Mouse (Mus musculus): ENCODE measurements at regions not wholly inside any gene's neighbourhood (a gene's known extent, or its start where the extent isn't known, plus 50 kb on each side); places are given as distances from the start of the nearest gene placed in this dataset.

- dilution Hi-C loops (cut with MboI; ENCODE audit: extremely low pct_ligation_motif_present, extremely low pct_unique_long_range_greater_than_20kb, low sequenced_read_pairs), result no loop called here
- Histone ChIP-seq H3K9me3 (replicated peaks; ENCODE audit: low read length) (no peaks in the 10 kb centered on the region), H3K4me3 (replicated peaks in 1 of 3; ENCODE audit: low read depth in 2 of 3, low read length in 2 of 3, poor library complexity in 1 of 3) (no peak overlapping the region), H3K4me2 (ENCODE audit: insufficient read depth, low read depth, poor library complexity, severe bottlenecking) (no peak overlapping the region), H3K36me3 (replicated peaks in 1 of 2; ENCODE audit: control insufficient read depth in 1 of 2, insufficient read depth in 1 of 2, low read length in 1 of 2) (peaks cover 0 to 3% of the 10 kb centered on the region in 2 experiments), H3K4me1 (ENCODE audit: control insufficient read depth in 1 of 2, insufficient read depth in 2 of 2) (peaks cover 18 to 72% of the 10 kb centered on the region in 2 experiments), H3K27ac (ENCODE audit: insufficient read depth, low read depth) (peak overlapping the region; percentile 55), H3K27me3 (replicated peaks) (no peaks in the 10 kb centered on the region), H3K9ac (ENCODE audit: insufficient read depth, low read depth) (no peak overlapping the region), H3K79me2 (replicated peaks; ENCODE audit: control insufficient read depth, extremely low read depth, insufficient read depth, poor library complexity, severe bottlenecking) (no peaks in the 10 kb centered on the region)
- no peak for DNase-seq (ENCODE audit: extremely low read depth)
- TF ChIP-seq E2F4 (IDR thresholded peaks at IDR 0.05; ENCODE audit: insufficient replicate concordance, low read depth, low read length) (no peak), MYC (IDR thresholded peaks at IDR 0.05; ENCODE audit: low read depth, low read length) (0 out of 2 replicates have a peak, but pooled peaks have one; percentile 6), ZKSCAN1 (IDR thresholded peaks at IDR 0.05; ENCODE audit: borderline replicate concordance, low read depth, low read length) (no peak), MAZ (IDR thresholded peaks at IDR 0.05; ENCODE audit: low read depth, low read length) (no peak), IRF4 (IDR thresholded peaks at IDR 0.05; ENCODE audit: low read depth, low read length) (no peak), NELFE (IDR thresholded peaks at IDR 0.05; ENCODE audit: low read depth, low read length) (no peak), JUN (IDR thresholded peaks at IDR 0.05; ENCODE audit: insufficient read depth, low read depth, low read length) (no peak), MXI1 (IDR thresholded peaks at IDR 0.05; ENCODE audit: low read depth, low read length) (no peak), MEF2A (IDR thresholded peaks at IDR 0.05; ENCODE audit: borderline replicate concordance, low read depth, low read length) (no peak)
- in situ Hi-C loops (cut with MboI; ENCODE audit: low pct_ligation_motif_present, low pct_unique_long_range_greater_than_20kb, low sequenced_read_pairs), result loop anchor here (10.0 kb wide), 1 partner anchor 90 kb away; no protein-coding TSS in a partner anchor
Observed at GRCm38 (mm10) chr2:75775217-75775616, 56.8 kb upstream of the Agps start.

GRCm38 (mm10) chr2:75773431-75773830, 58.5 kb upstream of the Agps start:
- no peak overlapping the region for H3K27ac ChIP-seq (ENCODE audit: insufficient read depth, low read depth)
- H3K9me3 ChIP-seq (replicated peaks; ENCODE audit: low read length), result no peaks in the 10 kb centered on the region
- no peaks in the 10 kb centered on the region for H3K27me3 ChIP-seq (replicated peaks)
- DNase-seq (ENCODE audit: extremely low read depth), result no peak
- TF ChIP-seq MXI1 (IDR thresholded peaks at IDR 0.05; ENCODE audit: low read depth, low read length), result no peak
- no peak for TF ChIP-seq ZMIZ1 (IDR thresholded peaks at IDR 0.05; ENCODE audit: low read depth, low read length)
- TF ChIP-seq NELFE (IDR thresholded peaks at IDR 0.05; ENCODE audit: low read depth, low read length), result no peak
- no peak for TF ChIP-seq CHD1 (IDR thresholded peaks at IDR 0.05; ENCODE audit: low read depth, low read length)
- TF ChIP-seq JUND (conservative IDR thresholded peaks at IDR 0.05; ENCODE audit: low read depth, low read length), result no peak
- no peak for TF ChIP-seq IRF4 (IDR thresholded peaks at IDR 0.05; ENCODE audit: low read depth, low read length)
- TF ChIP-seq ZC3H11A (IDR thresholded peaks at IDR 0.05; ENCODE audit: low read depth, low read length), result no peak
- TF ChIP-seq PAX5 (IDR thresholded peaks at IDR 0.05; ENCODE audit: low read length), result no peak
- TF ChIP-seq POLR2A (IDR thresholded peaks at IDR 0.05; ENCODE audit: low read depth, low read length), result no peak
- TF ChIP-seq MEF2A (IDR thresholded peaks at IDR 0.05; ENCODE audit: borderline replicate concordance, low read depth, low read length), result no peak
- TF ChIP-seq USF1 (IDR thresholded peaks at IDR 0.05; ENCODE audit: low read depth, low read length), result no peak
- TF ChIP-seq JUN (IDR thresholded peaks at IDR 0.05; ENCODE audit: insufficient read depth, low read depth, low read length), result no peak
- TF ChIP-seq ZNF384 (IDR thresholded peaks at IDR 0.05; ENCODE audit: low read depth, low read length), result no peak
- TF ChIP-seq NRF1 (IDR thresholded peaks at IDR 0.05; ENCODE audit: low read depth, low read length), result no peak
- TF ChIP-seq KAT2A (IDR thresholded peaks at IDR 0.05; ENCODE audit: insufficient replicate concordance, low read length), result no peak
- no peak for TF ChIP-seq SMC3 (IDR thresholded peaks at IDR 0.05; ENCODE audit: low read depth, low read length)
- TF ChIP-seq HCFC1 (IDR thresholded peaks at IDR 0.05; ENCODE audit: low read depth, low read length), result no peak
- TF ChIP-seq TBP (conservative IDR thresholded peaks at IDR 0.05; ENCODE audit: low read depth, low read length), result no peak
- no peak overlapping the region for H3K4me2 ChIP-seq (ENCODE audit: insufficient read depth, low read depth, poor library complexity, severe bottlenecking)
- H3K79me2 ChIP-seq (replicated peaks; ENCODE audit: control insufficient read depth, extremely low read depth, insufficient read depth, poor library complexity, severe bottlenecking), result no peaks in the 10 kb centered on the region
- H3K9ac ChIP-seq (ENCODE audit: insufficient read depth, low read depth), result no peak overlapping the region
- H3K4me1 ChIP-seq (ENCODE audit: control insufficient read depth in 1 of 2, insufficient read depth in 2 of 2), result peaks cover 27 to 87% of the 10 kb centered on the region in 2 experiments
- in situ Hi-C loops (cut with MboI; ENCODE audit: low pct_ligation_motif_present, low pct_unique_long_range_greater_than_20kb, low sequenced_read_pairs), result loop anchor here (10.0 kb wide), 1 partner anchor 89 kb away; no protein-coding TSS in a partner anchor
- dilution Hi-C loops (cut with MboI; ENCODE audit: extremely low pct_ligation_motif_present, extremely low pct_unique_long_range_greater_than_20kb, low sequenced_read_pairs), result no loop called here
- H3K4me3 ChIP-seq (replicated peaks in 1 of 3; ENCODE audit: low read depth in 2 of 3, low read length in 2 of 3, poor library complexity in 1 of 3), result no peak overlapping the region
- no peaks in the 10 kb centered on the region for H3K36me3 ChIP-seq (replicated peaks in 1 of 2; ENCODE audit: control insufficient read depth in 1 of 2, insufficient read depth in 1 of 2, low read length in 1 of 2)
